Mouse (Mus musculus) gastrocnemius, adult 2 months (tissue): Measurements from ENCODE around the gene Zfp184. TPM values are rescaled to one million over a fixed set of nuclear protein-coding genes. Genes with fewer than 3 reads are reported as not detected.

ENCODE experiments used
- DNase-seq: peaks from one replicate; pipeline ENCODE4 v3.0.0; 2022
- H3K27ac ChIP-seq: fragments of 200-600 bp; 2 replicates; pipeline ENCODE4 v1.8.1; 2022; ENCODE audit warnings: mild to moderate bottlenecking
- H3K4me3 ChIP-seq: fragments of 200-600 bp; 2 replicates; pipeline ENCODE4 v1.8.1; 2022; ENCODE audit warnings: mild to moderate bottlenecking, moderate library complexity
- CTCF ChIP-seq: fragments of 200-600 bp; IDR thresholded peaks from 2 replicates; pipeline ENCODE4 v1.8.1; 2022; ENCODE audit warnings: antibody characterized with exemption, mild to moderate bottlenecking, moderate library complexity
- intact Hi-C: fragments of 180-260 bp; cut with DNase I; formaldehyde crosslinking; loops from one replicate; pipeline ENCODE4 v1.15.1; 2025
- total RNA-seq, 2 experiments: library from RNA; stranded (reverse); gene quantifications; 2 replicates each; pipeline ENCODE4 v1.2.3; 2021

The Zfp184 gene
- total RNA-seq, 2 experiments from 2014 or later, result 0.17 to 0.36 TPM

GRCm38 (mm10) chr13:21931740-21932139, 13.2 kb upstream of the Zfp184 start:
- DNase-seq, result no peak
- intact Hi-C loops, result no loop called here
- H3K27ac ChIP-seq, result no peak overlapping the region

GRCm38 (mm10) chr13:21933626-21934548, 11.0 kb upstream of the Zfp184 start:
- Histone ChIP-seq H3K4me3 (peak overlapping the region; percentile 47), H3K27ac (no peak overlapping the region)
- intact Hi-C loops, result no loop called here
- TF ChIP-seq CTCF, result no peak
- no peak for DNase-seq

More at GRCm38 (mm10) chr13:21931740-21932139, 13.2 kb upstream of the Zfp184 start:
- H3K4me3 ChIP-seq, result no peak overlapping the region
- no peak for TF ChIP-seq CTCF

GRCm38 (mm10) chr13:21934982-21935791, 9.7 kb upstream of the Zfp184 start:
- intact Hi-C loops, result no loop called here
- peak overlapping the region; percentile 36; the same call in 1 of the 2 replicates for H3K4me3 ChIP-seq

GRCm38 (mm10) chr13:21935833-21936232, 9.1 kb upstream of the Zfp184 start:
- no peak for TF ChIP-seq CTCF
- intact Hi-C loops, result no loop called here
- H3K27ac ChIP-seq, result no peak overlapping the region
- no peak for DNase-seq
- peak overlapping the region; percentile 36; the same call in 1 of the 2 replicates for H3K4me3 ChIP-seq

More at GRCm38 (mm10) chr13:21934982-21935791, 9.7 kb upstream of the Zfp184 start:
- H3K27ac ChIP-seq, result no peak overlapping the region
- peak; percentile 45 for DNase-seq
- TF ChIP-seq CTCF, result no peak

GRCm38 (mm10) chr13:21936968-21937367, 7.9 kb upstream of the Zfp184 start:
- intact Hi-C loops, result no loop called here
- no peak overlapping the region for H3K4me3 ChIP-seq
- DNase-seq, result no peak

GRCm38 (mm10) chr13:21940213-21940612, 4.7 kb upstream of the Zfp184 start:
- intact Hi-C loops, result loop anchor here (2.0 to 10.0 kb wide), 4 partner anchors 35 to 1575 kb away; no protein-coding TSS in a partner anchor
- Histone ChIP-seq H3K4me3 (peak overlapping the region; percentile 74), H3K27ac (peak overlapping the region; percentile 54; the same call in 1 of the 2 replicates)
- DNase-seq, result peak; percentile 71
- TF ChIP-seq CTCF, result no peak

More at GRCm38 (mm10) chr13:21936968-21937367, 7.9 kb upstream of the Zfp184 start:
- no peak overlapping the region for H3K27ac ChIP-seq
- no peak for TF ChIP-seq CTCF

GRCm38 (mm10) chr13:21940811-21941321, 4.0 kb upstream of the Zfp184 start:
- H3K27ac ChIP-seq, result peak overlapping the region; percentile 54; the same call in 1 of the 2 replicates
- peak; percentile 78 for DNase-seq
- intact Hi-C loops, result loop anchor here (2.0 to 10.0 kb wide), 4 partner anchors 34 to 1574 kb away; no protein-coding TSS in a partner anchor
- peak overlapping the region; percentile 74 for H3K4me3 ChIP-seq
- TF ChIP-seq CTCF, result no peak

- no peak overlapping the region for H3K27ac ChIP-seq
- TF ChIP-seq CTCF, result no peak
- DNase-seq, result no peak
- intact Hi-C loops, result loop anchor here (2.0 to 10.0 kb wide), 4 partner anchors 79 to 1571 kb away; no protein-coding TSS in a partner anchor
- H3K4me3 ChIP-seq, result no peak overlapping the region
These were observed 1.2 kb upstream of the Zfp184 start for GRCm38 (mm10) chr13:21943644-21944043.

- peak overlapping the region; percentile 81 for H3K27ac ChIP-seq
- DNase-seq, result no peak
- H3K4me3 ChIP-seq, result peak overlapping the region; percentile 96
- intact Hi-C loops, result loop anchor here (2.0 to 10.0 kb wide), 4 partner anchors 78 to 1570 kb away; no protein-coding TSS in a partner anchor
- no peak for TF ChIP-seq CTCF
These were observed 335 bp upstream of the Zfp184 start for GRCm38 (mm10) chr13:21944592-21944925.

GRCm38 (mm10) chr13:21969269-21969668, 24.4 kb downstream of the Zfp184 start:
- DNase-seq, result no peak
- TF ChIP-seq CTCF, result no peak
- Histone ChIP-seq H3K27ac (no peak overlapping the region), H3K4me3 (no peak overlapping the region)
- intact Hi-C loops, result no loop called here

GRCm38 (mm10) chr13:21969816-21970215, 24.9 kb downstream of the Zfp184 start:
- no peak for DNase-seq

GRCm38 (mm10) chr13:21971641-21972040, 26.7 kb downstream of the Zfp184 start:
- DNase-seq, result no peak
- intact Hi-C loops, result no loop called here
- TF ChIP-seq CTCF, result no peak

More at GRCm38 (mm10) chr13:21969816-21970215, 24.9 kb downstream of the Zfp184 start:
- no peak for TF ChIP-seq CTCF
- Histone ChIP-seq H3K4me3 (no peak overlapping the region), H3K27ac (no peak overlapping the region)
- intact Hi-C loops, result no loop called here

More at GRCm38 (mm10) chr13:21971641-21972040, 26.7 kb downstream of the Zfp184 start:
- H3K4me3 ChIP-seq, result peak overlapping the region; percentile 54; the same call in 1 of the 2 replicates
- H3K27ac ChIP-seq, result no peak overlapping the region
